Mouse (Mus musculus): ENCODE measurements around the gene Spns2. TPM values are rescaled to one million over a fixed set of nuclear protein-coding genes. Genes with fewer than 3 reads are reported as not detected.

Spns2 gene
- total and polyA plus RNA-seq, 3 experiments = 0.07 to 0.17 (median 0.14) TPM

GRCm38 (mm10) chr11:72413601-72414190 is 76.0 kb downstream of the Spns2 start:
- Histone ChIP-seq H3K79me2 (replicated peaks; ENCODE audit: control insufficient read depth, extremely low read depth, insufficient read depth, poor library complexity, severe bottlenecking) (no peaks in the 10 kb centered on the region), H3K27me3 (replicated peaks) (peaks cover 73% of the 10 kb centered on the region), H3K9ac (ENCODE audit: insufficient read depth, low read depth) (no peak overlapping the region), H3K9me3 (replicated peaks; ENCODE audit: low read length) (peaks cover 3% of the 10 kb centered on the region), H3K36me3 (replicated peaks in 1 of 2; ENCODE audit: control insufficient read depth in 1 of 2, insufficient read depth in 1 of 2, low read length in 1 of 2) (no peaks in the 10 kb centered on the region), H3K27ac (ENCODE audit: insufficient read depth, low read depth) (no peak overlapping the region), H3K4me2 (ENCODE audit: insufficient read depth, low read depth, poor library complexity, severe bottlenecking) (no peak overlapping the region), H3K4me3 (replicated peaks in 1 of 3; ENCODE audit: low read depth in 2 of 3, low read length in 2 of 3, poor library complexity in 1 of 3) (no peak overlapping the region), H3K4me1 (ENCODE audit: control insufficient read depth in 1 of 2, insufficient read depth in 2 of 2) (peaks cover 5 to 11% of the 10 kb centered on the region in 2 experiments)
- no peak for DNase-seq (ENCODE audit: extremely low read depth)
- in situ Hi-C loops (cut with MboI; ENCODE audit: low pct_ligation_motif_present, low pct_unique_long_range_greater_than_20kb, low sequenced_read_pairs) = no loop called here
- TF ChIP-seq MAX (IDR thresholded peaks at IDR 0.05; ENCODE audit: low read length) (no peak), HCFC1 (IDR thresholded peaks at IDR 0.05; ENCODE audit: low read depth, low read length) (no peak), IRF4 (IDR thresholded peaks at IDR 0.05; ENCODE audit: low read depth, low read length) (no peak), MEF2A (IDR thresholded peaks at IDR 0.05; ENCODE audit: borderline replicate concordance, low read depth, low read length) (no peak), PAX5 (IDR thresholded peaks at IDR 0.05; ENCODE audit: low read length) (no peak), EP300 (IDR thresholded peaks at IDR 0.05; ENCODE audit: low read length) (no peak), MYC (IDR thresholded peaks at IDR 0.05; ENCODE audit: low read depth, low read length) (no peak), NELFE (IDR thresholded peaks at IDR 0.05; ENCODE audit: low read depth, low read length) (no peak), ZNF384 (IDR thresholded peaks at IDR 0.05; ENCODE audit: low read depth, low read length) (no peak), ZMIZ1 (IDR thresholded peaks at IDR 0.05; ENCODE audit: low read depth, low read length) (no peak), USF1 (IDR thresholded peaks at IDR 0.05; ENCODE audit: low read depth, low read length) (no peak), TBP (conservative IDR thresholded peaks at IDR 0.05; ENCODE audit: low read depth, low read length) (no peak)
- dilution Hi-C loops (cut with MboI; ENCODE audit: extremely low pct_ligation_motif_present, extremely low pct_unique_long_range_greater_than_20kb, low sequenced_read_pairs) = no loop called here

DNA sequence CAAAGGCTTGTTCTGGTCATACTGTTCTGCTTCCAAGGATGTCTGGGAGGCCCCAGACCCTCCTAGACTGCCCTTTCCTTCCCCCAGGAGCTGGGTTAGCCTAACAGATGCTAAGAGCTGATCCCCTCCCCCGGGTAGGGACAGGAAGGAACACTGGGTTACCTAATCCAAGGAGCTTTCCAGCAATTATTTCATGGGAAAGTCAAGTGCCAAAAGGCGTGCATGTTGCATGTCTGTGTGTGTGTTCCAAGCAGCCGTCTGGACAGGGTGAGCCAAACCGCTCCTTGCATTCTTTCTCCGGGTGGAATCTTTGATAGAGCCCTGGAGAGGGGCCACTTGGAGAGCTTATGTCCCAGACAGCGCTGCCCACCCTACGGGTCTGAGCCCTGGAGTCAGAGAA is 76.7 kb downstream of the Spns2 start:
- in situ Hi-C loops (cut with MboI; ENCODE audit: low pct_ligation_motif_present, low pct_unique_long_range_greater_than_20kb, low sequenced_read_pairs) (no loop called here), dilution Hi-C loops (cut with MboI; ENCODE audit: extremely low pct_ligation_motif_present, extremely low pct_unique_long_range_greater_than_20kb, low sequenced_read_pairs) (no loop called here)
- Histone ChIP-seq H3K9ac (ENCODE audit: insufficient read depth, low read depth) (no peak overlapping the region), H3K4me1 (ENCODE audit: control insufficient read depth in 1 of 2, insufficient read depth in 2 of 2) (peaks cover 5 to 11% of the 10 kb centered on the region in 2 experiments), H3K9me3 (replicated peaks; ENCODE audit: low read length) (peaks cover 3% of the 10 kb centered on the region), H3K36me3 (replicated peaks in 1 of 2; ENCODE audit: control insufficient read depth in 1 of 2, insufficient read depth in 1 of 2, low read length in 1 of 2) (no peaks in the 10 kb centered on the region), H3K27me3 (replicated peaks) (peaks cover 80% of the 10 kb centered on the region), H3K27ac (ENCODE audit: insufficient read depth, low read depth) (no peak overlapping the region), H3K4me3 (replicated peaks in 1 of 3; ENCODE audit: low read depth in 2 of 3, low read length in 2 of 3, poor library complexity in 1 of 3) (no peak overlapping the region), H3K79me2 (replicated peaks; ENCODE audit: control insufficient read depth, extremely low read depth, insufficient read depth, poor library complexity, severe bottlenecking) (no peaks in the 10 kb centered on the region), H3K4me2 (ENCODE audit: insufficient read depth, low read depth, poor library complexity, severe bottlenecking) (no peak overlapping the region)
- TF ChIP-seq NRF1 (IDR thresholded peaks at IDR 0.05; ENCODE audit: low read depth, low read length) = no peak
- no peak for TF ChIP-seq ZKSCAN1 (IDR thresholded peaks at IDR 0.05; ENCODE audit: borderline replicate concordance, low read depth, low read length)
- no peak for TF ChIP-seq JUND (conservative IDR thresholded peaks at IDR 0.05; ENCODE audit: low read depth, low read length)
- no peak for DNase-seq (ENCODE audit: extremely low read depth)

All from CH12.LX (cell line).